Mouse (Mus musculus): ENCODE measurements at regions not wholly inside any gene's neighbourhood (a gene's known extent, or its start where the extent isn't known, plus 50 kb on each side); places are given as distances from the start of the nearest gene placed in this dataset.

DNA sequence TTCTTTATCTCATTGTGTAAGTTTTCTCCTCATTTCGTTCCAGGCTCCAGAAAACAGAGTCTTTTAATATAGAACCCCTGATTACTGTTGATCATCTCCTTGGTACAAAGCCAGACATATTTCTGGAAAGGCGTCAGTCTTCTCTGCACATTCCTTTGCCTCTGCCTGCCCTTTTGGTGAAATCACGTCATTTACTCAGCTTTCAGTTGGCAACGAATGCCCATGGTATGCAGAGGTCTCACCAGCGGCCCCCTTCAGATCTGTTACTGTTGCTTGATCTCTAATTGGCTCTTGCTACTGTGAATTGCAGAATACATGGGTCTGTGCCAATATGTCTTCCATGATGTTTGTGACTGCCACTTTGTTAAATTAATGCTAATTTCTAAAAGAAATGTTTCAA lies 412.0 kb upstream of the Pitx2 start:
- Histone ChIP-seq H3K27me3 (replicated peaks; ENCODE audit: control insufficient read depth, insufficient read depth, low read length) (no peaks in the 10 kb centered on the region), H3K9ac (ENCODE audit: low read depth, low read length) (no peak overlapping the region), H3K4me2 (ENCODE audit: low read depth, low read length) (no peak overlapping the region), H3K4me1 (ENCODE audit: control insufficient read depth, insufficient read depth, low read length) (no peaks in the 10 kb centered on the region), H3K4me3 (ENCODE audit: low read length) (no peak overlapping the region), H3K36me3 (ENCODE audit: control insufficient read depth, insufficient read depth, low read length) (no peaks in the 10 kb centered on the region), H3K9me3 (ENCODE audit: control insufficient read depth, low read length) (no peaks in the 10 kb centered on the region), H3K27ac (ENCODE audit: low read length) (no peak overlapping the region)
- 65% methylated on average over 5 of the region's 5 CpGs for WGBS
- no peak for ATAC-seq

DNA sequence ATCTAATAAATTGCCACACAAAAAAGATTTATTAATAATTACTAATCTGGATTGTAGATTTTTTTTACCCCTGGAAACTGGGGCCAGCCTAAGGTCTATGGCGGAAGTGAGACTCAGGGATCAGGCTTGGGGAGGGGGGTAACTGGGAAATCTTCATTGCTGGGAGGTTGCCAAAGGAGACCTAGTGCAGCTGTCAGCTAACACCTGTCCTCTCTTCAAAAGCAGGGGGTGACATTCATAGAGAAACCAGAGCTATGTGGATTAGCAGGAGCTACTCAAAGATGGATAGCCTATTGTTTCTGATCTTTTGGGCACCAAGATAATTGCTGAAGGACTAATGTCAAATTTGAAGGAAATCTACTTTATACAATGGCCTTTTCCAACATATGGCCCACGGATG lies 403.7 kb upstream of the Pitx2 start:
- ATAC-seq, result no peak
- WGBS, result 83% methylated on average over 2 of the region's 2 CpGs
- H3K4me2 ChIP-seq (ENCODE audit: low read depth, low read length), result no peak overlapping the region
- no peak overlapping the region for H3K27ac ChIP-seq (ENCODE audit: low read length)
- no peaks in the 10 kb centered on the region for H3K36me3 ChIP-seq (ENCODE audit: control insufficient read depth, insufficient read depth, low read length)
- H3K4me3 ChIP-seq (ENCODE audit: low read length), result no peak overlapping the region
- H3K27me3 ChIP-seq (replicated peaks; ENCODE audit: control insufficient read depth, insufficient read depth, low read length), result no peaks in the 10 kb centered on the region
- no peaks in the 10 kb centered on the region for H3K9me3 ChIP-seq (ENCODE audit: control insufficient read depth, low read length)
- H3K9ac ChIP-seq (ENCODE audit: low read depth, low read length), result no peak overlapping the region
- H3K4me1 ChIP-seq (ENCODE audit: control insufficient read depth, insufficient read depth, low read length), result no peaks in the 10 kb centered on the region

DNA sequence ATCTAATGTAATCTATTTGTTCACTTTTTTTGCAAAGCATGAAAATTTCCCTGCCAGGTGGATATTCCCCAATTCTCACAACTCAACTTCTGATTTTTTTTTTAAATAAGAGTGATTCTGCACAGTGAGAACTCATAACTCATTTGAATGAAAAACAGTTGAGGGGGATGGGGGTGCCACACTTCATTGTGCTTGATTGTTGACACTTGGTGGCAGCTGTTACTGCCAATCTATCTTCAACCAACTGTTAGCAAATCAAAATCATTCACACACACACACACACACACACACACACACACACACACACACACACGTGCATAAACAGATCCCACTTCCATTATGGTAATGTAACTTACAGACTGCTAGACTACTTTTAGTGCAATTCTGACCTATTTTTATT lies 401.8 kb upstream of the Pitx2 start:
- 65% methylated on average over 1 of the region's 1 CpGs for WGBS
- ATAC-seq, result no peak

DNA sequence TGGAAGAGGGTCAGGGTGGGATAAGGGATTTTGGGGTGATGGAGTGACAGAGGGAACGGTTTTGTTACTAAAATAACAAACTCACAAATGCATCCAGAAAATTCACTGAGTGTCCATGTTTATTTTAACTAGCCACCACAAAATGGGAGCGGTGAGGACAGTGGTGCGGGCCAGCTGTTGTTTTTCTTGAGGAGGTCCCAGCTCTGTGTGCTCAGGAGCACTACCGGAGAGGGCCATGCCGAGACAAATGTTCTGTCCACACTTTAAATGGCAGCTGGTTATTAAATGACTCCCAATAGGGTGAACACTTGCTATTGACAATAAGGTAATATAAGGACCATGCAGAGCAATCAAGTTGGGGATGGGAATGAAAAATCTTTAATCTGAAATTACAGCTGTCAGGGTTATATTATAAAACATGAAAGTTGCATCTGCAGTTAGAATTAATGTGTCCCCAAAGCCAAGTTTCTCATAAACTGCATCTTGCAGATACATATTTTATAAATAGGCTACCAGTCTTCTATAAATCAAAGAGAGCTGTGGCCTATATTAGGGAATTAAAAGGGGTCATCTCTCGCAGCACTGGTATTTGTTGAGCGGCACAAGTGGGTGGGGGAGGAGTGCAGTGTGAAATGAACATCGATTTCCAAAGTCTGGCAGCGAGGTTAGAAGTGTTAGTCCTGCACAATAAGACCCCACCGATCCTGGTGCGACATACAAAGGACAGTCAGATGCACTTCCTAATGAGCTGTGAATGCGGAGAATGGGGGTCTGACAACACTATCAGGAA lies 370.1 kb upstream of the Pitx2 start:
- Histone ChIP-seq H3K4me1 (ENCODE audit: control insufficient read depth, insufficient read depth, low read length) (no peaks in the 10 kb centered on the region), H3K36me3 (ENCODE audit: control insufficient read depth, insufficient read depth, low read length) (no peaks in the 10 kb centered on the region), H3K27ac (ENCODE audit: low read length) (no peak overlapping the region), H3K4me3 (ENCODE audit: low read length) (no peak overlapping the region), H3K9me3 (ENCODE audit: control insufficient read depth, low read length) (no peaks in the 10 kb centered on the region), H3K27me3 (replicated peaks; ENCODE audit: control insufficient read depth, insufficient read depth, low read length) (no peaks in the 10 kb centered on the region), H3K4me2 (ENCODE audit: low read depth, low read length) (no peak overlapping the region), H3K9ac (ENCODE audit: low read depth, low read length) (no peak overlapping the region)
- no peak for ATAC-seq
- WGBS, result 55% methylated on average over 12 of the region's 12 CpGs

More for the DNA sequence above, 401.8 kb upstream of the Pitx2 start:
- no peak overlapping the region for H3K4me2 ChIP-seq (ENCODE audit: low read depth, low read length)
- no peaks in the 10 kb centered on the region for H3K27me3 ChIP-seq (replicated peaks; ENCODE audit: control insufficient read depth, insufficient read depth, low read length)
- H3K27ac ChIP-seq (ENCODE audit: low read length), result no peak overlapping the region
- H3K9me3 ChIP-seq (ENCODE audit: control insufficient read depth, low read length), result no peaks in the 10 kb centered on the region
- H3K36me3 ChIP-seq (ENCODE audit: control insufficient read depth, insufficient read depth, low read length), result no peaks in the 10 kb centered on the region
- H3K4me1 ChIP-seq (ENCODE audit: control insufficient read depth, insufficient read depth, low read length), result no peaks in the 10 kb centered on the region
- no peak overlapping the region for H3K9ac ChIP-seq (ENCODE audit: low read depth, low read length)
- H3K4me3 ChIP-seq (ENCODE audit: low read length), result no peak overlapping the region

DNA sequence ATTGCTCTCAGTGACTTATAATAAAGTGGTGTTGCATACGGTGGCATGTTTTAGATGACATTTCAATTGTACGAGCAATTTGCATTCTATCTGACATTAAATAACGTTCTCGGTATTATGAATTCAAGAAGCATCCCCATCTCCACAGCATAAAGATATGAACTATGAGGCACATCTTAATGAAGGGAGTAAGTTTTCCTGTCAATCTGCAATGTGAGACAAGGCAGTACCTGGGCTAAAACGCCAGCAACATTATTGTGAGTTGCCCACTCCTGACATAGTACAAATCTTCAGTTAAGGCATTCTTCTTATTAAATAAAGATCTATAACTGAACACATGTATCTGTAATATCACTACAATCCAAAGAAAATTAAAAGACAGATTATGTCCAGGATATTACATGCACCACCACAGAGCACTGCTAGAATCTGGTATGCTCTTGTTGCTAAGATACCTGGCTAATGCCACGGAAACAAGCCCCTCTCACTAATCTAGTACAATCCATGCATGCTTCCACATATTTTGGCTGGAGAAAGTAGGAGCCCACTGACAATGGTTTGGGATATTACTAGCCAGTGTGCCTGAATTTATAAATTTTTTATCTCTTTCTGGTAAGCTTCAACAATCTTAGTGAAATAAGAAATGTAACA lies 349.2 kb upstream of the Pitx2 start:
- no peaks in the 10 kb centered on the region for H3K36me3 ChIP-seq (ENCODE audit: control insufficient read depth, insufficient read depth, low read length)
- no peak overlapping the region for H3K27ac ChIP-seq (ENCODE audit: low read length)
- H3K4me3 ChIP-seq (ENCODE audit: low read length), result no peak overlapping the region
- no peaks in the 10 kb centered on the region for H3K4me1 ChIP-seq (ENCODE audit: control insufficient read depth, insufficient read depth, low read length)
- WGBS, result 75% methylated on average over 6 of the region's 6 CpGs
- no peaks in the 10 kb centered on the region for H3K9me3 ChIP-seq (ENCODE audit: control insufficient read depth, low read length)
- no peaks in the 10 kb centered on the region for H3K27me3 ChIP-seq (replicated peaks; ENCODE audit: control insufficient read depth, insufficient read depth, low read length)
- H3K9ac ChIP-seq (ENCODE audit: low read depth, low read length), result no peak overlapping the region
- ATAC-seq, result no peak
- H3K4me2 ChIP-seq (ENCODE audit: low read depth, low read length), result no peak overlapping the region

DNA sequence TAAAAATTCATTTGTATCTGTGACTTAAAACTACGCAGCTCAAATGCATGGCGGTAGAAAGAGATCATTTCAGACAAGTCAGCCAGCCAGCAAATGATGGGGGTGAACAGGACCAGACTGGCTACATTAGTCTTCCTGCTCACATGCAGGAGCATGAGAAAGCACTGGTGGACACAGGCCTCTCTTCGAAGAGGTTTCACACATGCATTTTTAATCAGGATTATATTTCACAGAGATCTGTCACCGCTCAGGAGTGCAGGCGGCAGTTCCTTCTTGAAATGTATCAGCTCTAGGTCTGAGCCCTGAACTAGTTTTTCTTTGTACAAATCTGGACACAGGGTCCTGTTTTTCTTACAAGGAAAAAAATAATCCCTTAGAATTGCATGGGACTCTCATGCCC lies 343.2 kb upstream of the Pitx2 start:
- Histone ChIP-seq H3K27ac (ENCODE audit: low read length) (no peak overlapping the region), H3K4me1 (ENCODE audit: control insufficient read depth, insufficient read depth, low read length) (no peaks in the 10 kb centered on the region), H3K4me3 (ENCODE audit: low read length) (no peak overlapping the region), H3K4me2 (ENCODE audit: low read depth, low read length) (no peak overlapping the region), H3K9me3 (ENCODE audit: control insufficient read depth, low read length) (no peaks in the 10 kb centered on the region), H3K36me3 (ENCODE audit: control insufficient read depth, insufficient read depth, low read length) (no peaks in the 10 kb centered on the region), H3K27me3 (replicated peaks; ENCODE audit: control insufficient read depth, insufficient read depth, low read length) (no peaks in the 10 kb centered on the region), H3K9ac (ENCODE audit: low read depth, low read length) (no peak overlapping the region)
- ATAC-seq, result no peak
- 78% methylated on average over 5 of the region's 5 CpGs for WGBS

DNA sequence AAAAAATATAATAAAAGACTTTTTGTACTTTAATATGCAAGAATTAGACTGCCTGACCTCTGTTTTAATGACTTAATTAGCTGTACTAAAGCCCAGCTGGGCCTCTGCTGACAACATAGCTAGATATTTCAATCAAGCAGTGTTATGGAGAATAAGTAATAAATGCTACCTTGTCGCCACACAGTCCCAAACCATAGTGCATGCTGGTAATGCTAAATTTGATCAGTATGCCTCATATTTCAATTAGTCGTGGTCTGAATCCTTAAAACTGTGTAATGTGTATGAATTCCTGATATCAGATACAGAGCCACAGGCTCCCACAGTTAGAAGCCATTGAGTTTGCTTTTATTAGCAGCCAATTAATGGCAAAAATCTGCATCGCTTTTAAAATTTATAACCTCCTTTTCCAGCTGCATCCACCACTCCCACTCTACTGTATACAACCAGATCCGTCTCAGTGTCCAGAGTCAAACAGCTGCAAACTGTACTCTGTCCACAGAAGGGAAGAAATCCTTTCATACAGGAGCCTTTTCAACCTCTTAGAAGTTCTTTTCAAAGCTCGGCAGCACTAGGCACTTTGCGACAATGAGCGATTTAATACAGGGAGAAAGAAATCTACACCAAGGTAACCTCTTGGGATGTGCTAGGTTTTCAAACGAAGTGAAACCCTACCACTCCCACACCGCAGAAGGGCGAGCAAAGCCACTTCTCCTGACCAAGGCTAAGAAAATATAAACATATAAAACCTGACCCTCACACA lies 317.8 kb upstream of the Pitx2 start:
- Histone ChIP-seq H3K9ac (ENCODE audit: low read depth, low read length) (no peak overlapping the region), H3K4me1 (ENCODE audit: control insufficient read depth, insufficient read depth, low read length) (no peaks in the 10 kb centered on the region), H3K36me3 (ENCODE audit: control insufficient read depth, insufficient read depth, low read length) (no peaks in the 10 kb centered on the region), H3K4me3 (ENCODE audit: low read length) (no peak overlapping the region), H3K4me2 (ENCODE audit: low read depth, low read length) (no peak overlapping the region), H3K9me3 (ENCODE audit: control insufficient read depth, low read length) (no peaks in the 10 kb centered on the region), H3K27ac (ENCODE audit: low read length) (no peak overlapping the region), H3K27me3 (replicated peaks; ENCODE audit: control insufficient read depth, insufficient read depth, low read length) (no peaks in the 10 kb centered on the region)
- ATAC-seq, result no peak
- 36% methylated on average over 10 of the region's 10 CpGs for WGBS

DNA sequence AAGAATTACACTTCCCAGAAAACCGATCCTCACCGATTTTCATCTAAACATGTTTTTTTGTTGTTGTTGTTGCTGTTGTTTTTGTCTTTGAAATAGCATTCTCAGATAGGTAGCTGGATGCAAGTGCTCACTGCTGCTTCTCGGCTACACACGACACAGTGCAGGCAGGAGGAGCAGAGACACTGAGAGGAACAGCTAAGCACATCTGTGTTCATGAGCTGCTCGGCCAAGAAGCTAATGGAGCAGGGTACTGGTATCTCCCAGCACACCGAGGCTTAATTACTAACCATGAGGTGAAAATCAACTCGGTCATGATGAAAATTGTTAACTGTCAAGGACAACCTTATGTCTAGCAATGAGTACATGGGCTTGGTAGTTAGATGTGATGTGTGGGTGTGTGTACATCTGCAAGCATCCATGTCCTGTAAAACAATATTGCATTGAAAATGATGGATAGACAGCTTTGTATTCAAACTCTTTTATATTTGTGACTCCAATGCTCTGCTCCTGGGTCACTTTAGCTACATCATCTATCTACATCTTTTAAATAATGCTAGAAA lies 316.0 kb upstream of the Pitx2 start:
- ATAC-seq, result no peak
- no peaks in the 10 kb centered on the region for H3K4me1 ChIP-seq (ENCODE audit: control insufficient read depth, insufficient read depth, low read length)
- no peaks in the 10 kb centered on the region for H3K9me3 ChIP-seq (ENCODE audit: control insufficient read depth, low read length)
- H3K27ac ChIP-seq (ENCODE audit: low read length), result no peak overlapping the region
- H3K36me3 ChIP-seq (ENCODE audit: control insufficient read depth, insufficient read depth, low read length), result no peaks in the 10 kb centered on the region
- H3K4me3 ChIP-seq (ENCODE audit: low read length), result no peak overlapping the region
- no peak overlapping the region for H3K9ac ChIP-seq (ENCODE audit: low read depth, low read length)
- H3K27me3 ChIP-seq (replicated peaks; ENCODE audit: control insufficient read depth, insufficient read depth, low read length), result no peaks in the 10 kb centered on the region
- 71% methylated on average over 7 of the region's 7 CpGs for WGBS
- no peak overlapping the region for H3K4me2 ChIP-seq (ENCODE audit: low read depth, low read length)

DNA sequence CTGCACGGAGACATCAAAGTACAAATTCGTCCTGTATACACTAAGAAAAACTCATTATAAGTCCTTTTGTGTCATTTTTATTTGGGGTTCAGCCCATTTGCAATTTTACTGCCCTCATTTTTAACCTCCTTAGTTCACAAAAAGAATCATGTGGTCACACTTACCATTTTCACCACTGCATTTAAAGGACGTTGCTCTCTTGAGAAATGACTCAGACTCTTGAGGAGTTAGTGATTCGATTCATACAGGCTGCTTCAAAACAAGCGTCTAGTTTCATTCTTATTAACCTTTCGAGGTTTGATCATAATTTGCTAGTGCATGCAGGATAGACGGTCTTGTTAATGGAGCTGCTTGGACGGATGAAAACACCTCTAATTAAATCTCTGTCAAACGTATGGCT lies 313.0 kb upstream of the Pitx2 start:
- Histone ChIP-seq H3K4me2 (ENCODE audit: low read depth, low read length) (no peak overlapping the region), H3K4me1 (ENCODE audit: control insufficient read depth, insufficient read depth, low read length) (no peaks in the 10 kb centered on the region), H3K9ac (ENCODE audit: low read depth, low read length) (no peak overlapping the region), H3K27ac (ENCODE audit: low read length) (no peak overlapping the region), H3K9me3 (ENCODE audit: control insufficient read depth, low read length) (no peaks in the 10 kb centered on the region), H3K27me3 (replicated peaks; ENCODE audit: control insufficient read depth, insufficient read depth, low read length) (no peaks in the 10 kb centered on the region), H3K4me3 (ENCODE audit: low read length) (no peak overlapping the region), H3K36me3 (ENCODE audit: control insufficient read depth, insufficient read depth, low read length) (no peaks in the 10 kb centered on the region)
- 47% methylated on average over 9 of the region's 9 CpGs for WGBS
- ATAC-seq, result no peak

Measured in intestine, embryonic 16.5 days (tissue).